Mouse (Mus musculus): ENCODE measurements around the gene Zmat1. TPM values are rescaled to one million over a fixed set of nuclear protein-coding genes. Genes with fewer than 3 reads are reported as not detected.
A peak's percentile ranks its signal among the peaks of the same experiment; 100 is the strongest.

The Zmat1 gene
- polyA plus RNA-seq, 1 experiment from 2014 or later, result 9.2 TPM

DNA sequence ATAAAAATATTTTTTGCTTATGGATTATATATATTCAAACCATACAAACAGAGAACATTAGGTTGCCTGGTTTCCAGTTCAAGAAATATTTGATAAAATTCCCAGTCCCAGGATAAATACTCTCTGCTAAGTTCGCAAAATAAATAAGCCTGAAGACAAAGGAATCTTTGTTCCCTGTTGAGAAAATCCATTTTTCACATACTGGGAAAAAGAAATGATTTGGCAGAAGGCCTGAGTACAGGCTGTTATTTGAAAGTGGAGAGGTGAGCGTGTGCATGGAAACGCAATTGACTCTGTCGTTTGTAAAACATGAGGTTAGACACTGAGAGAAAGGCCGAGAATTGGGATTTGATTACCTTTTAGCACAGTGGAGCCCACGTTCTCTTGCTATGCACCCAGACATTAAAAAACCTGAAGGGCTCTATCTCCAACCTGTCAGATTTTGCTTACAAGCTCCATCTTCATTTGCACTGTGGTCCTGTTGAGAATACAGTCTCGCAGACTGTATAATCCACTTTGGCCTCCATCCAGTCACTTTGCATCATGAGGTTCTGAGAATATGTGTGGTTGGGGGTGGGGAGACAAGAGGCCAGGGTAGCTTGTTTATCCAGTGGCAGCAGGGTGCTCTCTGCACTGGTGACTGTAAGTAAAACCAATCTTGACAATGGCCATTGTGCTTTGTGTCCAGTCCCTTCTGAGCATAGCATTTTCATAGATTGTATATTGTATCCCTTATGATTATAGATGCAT, 85.2 kb downstream of the Zmat1 start:
- H3K4me2 ChIP-seq, result no peak overlapping the region
- 51% methylated on average over 7 of the region's 7 CpGs for WGBS
- H3K36me3 ChIP-seq (replicated peaks), result no peaks in the 10 kb centered on the region
- no peak overlapping the region for H3K4me3 ChIP-seq
- no peaks in the 10 kb centered on the region for H3K27me3 ChIP-seq (replicated peaks)
- no peaks in the 10 kb centered on the region for H3K4me1 ChIP-seq
- 0 out of 2 replicates have a peak, but pooled peaks have one; percentile 30 for ATAC-seq (replicated peaks)
- H3K9ac ChIP-seq, result no peak overlapping the region
- no peaks in the 10 kb centered on the region for H3K9me3 ChIP-seq
- H3K27ac ChIP-seq, result 0 out of 2 replicates have a peak overlapping the region, but pooled peaks have one; percentile 15

Other genes starting within 250 kb of the Zmat1 start
- gene Armcx2, start 200.0 kb downstream of the Zmat1 start, polyA plus RNA-seq (2015; fragmentation: Nextera tagmentation; extraction: Ambion mirVana), result 92.2 and 101 TPM in 2 replicates
- 0.25 and 0.29 TPM in 2 replicates for gene Nxf2, start 44.5 kb downstream of the Zmat1 start, polyA plus RNA-seq (2015; fragmentation: Nextera tagmentation; extraction: Ambion mirVana)
- not detected in 2 replicates for gene Gm15023, start 168.4 kb upstream of the Zmat1 start, polyA plus RNA-seq (2015; fragmentation: Nextera tagmentation; extraction: Ambion mirVana)
- 42.7 and 45.1 TPM in 2 replicates for gene Tceal6, start 201.5 kb upstream of the Zmat1 start, polyA plus RNA-seq (2015; fragmentation: Nextera tagmentation; extraction: Ambion mirVana)

Measured in midbrain, embryonic 15.5 days (tissue).